Mouse (Mus musculus): ENCODE measurements at regions not wholly inside any gene's neighbourhood (a gene's known extent, or its start where the extent isn't known, plus 50 kb on each side); places are given as distances from the start of the nearest gene placed in this dataset.

DNA sequence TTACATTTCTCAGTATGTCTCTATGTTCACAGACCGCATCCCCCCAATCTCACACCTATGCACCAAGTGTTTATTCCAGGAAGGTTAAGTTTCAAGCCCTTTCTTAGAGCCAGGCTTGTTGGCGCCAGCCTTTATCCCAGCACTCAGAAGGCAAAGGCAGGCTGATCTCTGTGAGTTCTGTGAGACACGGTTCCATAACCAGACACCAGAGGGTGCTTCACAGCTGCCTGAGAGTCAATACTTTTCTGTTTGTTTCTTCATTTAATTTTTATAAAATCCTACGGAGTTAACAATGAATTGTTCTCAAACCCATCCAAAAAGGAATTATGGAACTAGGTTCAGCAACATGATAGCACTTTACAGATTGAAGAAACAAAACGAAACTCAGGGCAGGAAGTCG, 71.8 kb upstream of the Ak4 start:
- DNase-seq: no peak
- intact Hi-C loops (cut with DNase I; ENCODE audit: low total_unique reads): no loop called here

DNA sequence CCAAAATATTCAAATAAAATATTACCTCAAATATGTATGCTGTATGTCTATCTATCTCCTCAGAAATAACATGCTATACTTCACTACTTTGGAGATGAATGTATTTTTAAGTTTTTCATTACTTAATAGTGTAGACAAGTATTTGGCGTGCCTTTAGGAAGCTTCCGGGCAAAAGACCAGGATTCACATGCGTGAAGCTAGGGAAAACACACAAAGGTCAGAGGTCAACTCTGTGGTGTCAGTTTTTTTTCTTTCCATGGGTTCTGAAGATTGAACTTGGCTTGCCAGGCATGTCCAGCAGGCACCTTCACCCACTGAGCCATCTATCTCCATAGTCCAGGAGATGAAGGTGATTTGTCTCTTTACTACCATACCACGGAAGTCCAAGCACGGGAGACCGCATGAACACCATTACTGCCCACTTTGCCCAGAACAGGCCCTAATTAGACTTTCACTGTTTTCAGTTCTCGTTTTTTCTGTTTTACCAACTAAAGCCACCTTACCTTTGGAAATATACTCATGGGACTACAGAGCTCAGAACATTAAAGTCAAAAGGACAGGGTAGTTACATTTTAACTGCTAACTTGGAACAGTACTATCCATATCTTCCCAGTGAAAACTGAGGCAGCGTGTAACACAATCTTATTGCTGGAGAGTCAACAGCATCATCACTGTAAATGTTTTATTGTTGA, 76.9 kb upstream of the Ak4 start:
- no peak for DNase-seq
- intact Hi-C loops (cut with DNase I; ENCODE audit: low total_unique reads): no loop called here

DNA sequence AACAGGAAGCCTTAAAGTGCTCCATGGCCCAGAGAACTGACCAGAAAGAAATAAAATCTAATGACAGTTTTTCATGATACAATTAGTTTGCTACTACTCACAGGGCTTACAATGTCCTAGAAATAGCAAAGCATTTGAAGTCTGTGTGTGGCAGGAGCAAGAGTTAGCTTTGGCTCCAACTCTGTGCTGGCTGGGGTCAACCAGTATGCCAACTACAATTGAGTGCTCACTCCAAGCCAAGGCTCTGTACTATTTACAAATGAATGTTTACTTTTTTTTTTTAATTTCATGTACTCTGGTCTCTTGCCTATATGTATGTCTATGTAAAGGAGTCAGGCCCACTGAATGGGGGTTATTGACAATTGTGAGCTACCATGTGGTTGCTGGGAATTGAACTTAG, 75.7 kb upstream of the Jak1 start:
- no peak for DNase-seq
- intact Hi-C loops (cut with DNase I; ENCODE audit: low total_unique reads): no loop called here

DNA sequence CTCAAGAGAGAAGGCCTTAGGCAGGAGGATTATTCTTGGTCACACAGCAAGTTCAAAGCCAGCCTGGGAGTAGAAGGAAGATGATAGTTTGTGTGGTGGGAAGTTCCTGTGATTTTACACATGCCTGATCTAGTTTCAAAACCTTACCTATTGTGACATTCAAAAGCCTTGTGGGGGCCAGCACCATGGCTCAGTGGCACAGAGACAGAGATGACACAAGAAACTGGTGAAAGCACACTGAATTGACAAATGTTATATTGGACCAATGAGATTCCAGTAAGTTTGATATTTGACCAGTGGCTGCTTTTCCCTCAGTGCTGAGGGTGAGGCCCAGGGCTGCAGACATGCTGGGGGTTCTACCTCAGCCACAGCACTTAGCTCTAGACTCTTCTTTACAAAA, 73.1 kb upstream of the Jak1 start:
- intact Hi-C loops (cut with DNase I; ENCODE audit: low total_unique reads): no loop called here
- no peak for DNase-seq

DNA sequence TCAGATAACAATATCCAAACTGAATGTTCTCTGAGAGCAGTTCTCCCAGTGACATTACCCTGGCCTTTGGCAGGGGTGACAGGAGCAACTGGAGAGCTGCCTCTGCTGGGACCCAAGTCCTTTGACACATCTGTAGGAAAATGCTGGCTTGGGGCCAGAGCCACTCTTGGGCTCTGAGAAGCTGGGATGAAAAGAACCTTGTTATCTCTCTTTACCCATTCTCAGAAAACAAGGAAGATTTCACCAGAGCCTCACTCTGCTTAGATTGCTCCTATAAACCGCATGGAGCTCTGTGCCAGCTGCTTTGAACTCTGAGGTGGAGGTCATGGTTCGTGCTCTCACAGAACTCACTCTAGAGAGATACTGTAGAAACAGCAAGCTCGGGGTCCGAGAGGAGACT, 71.7 kb upstream of the Jak1 start:
- no peak for DNase-seq
- intact Hi-C loops (cut with DNase I; ENCODE audit: low total_unique reads): no loop called here

DNA sequence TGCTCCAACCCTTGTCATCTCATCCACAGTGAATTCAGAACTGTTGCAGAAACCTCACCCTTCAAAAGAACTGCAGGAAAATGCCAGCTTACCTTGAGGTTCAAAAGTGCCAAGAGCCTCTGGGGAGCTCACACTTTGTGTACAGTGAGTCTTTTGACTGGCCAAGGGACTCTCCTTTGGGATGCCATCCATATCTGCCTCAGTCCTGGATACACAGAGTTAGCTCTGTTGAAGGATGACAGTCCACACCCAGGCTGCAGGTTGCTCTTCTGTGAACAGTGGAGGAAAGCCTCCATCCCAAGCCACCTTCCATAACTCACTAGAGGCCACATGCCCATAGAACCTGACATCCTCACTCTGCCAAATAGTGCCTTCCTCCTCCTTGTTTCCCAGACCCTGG, 71.3 kb upstream of the Jak1 start:
- DNase-seq: no peak
- intact Hi-C loops (cut with DNase I; ENCODE audit: low total_unique reads): no loop called here

DNA sequence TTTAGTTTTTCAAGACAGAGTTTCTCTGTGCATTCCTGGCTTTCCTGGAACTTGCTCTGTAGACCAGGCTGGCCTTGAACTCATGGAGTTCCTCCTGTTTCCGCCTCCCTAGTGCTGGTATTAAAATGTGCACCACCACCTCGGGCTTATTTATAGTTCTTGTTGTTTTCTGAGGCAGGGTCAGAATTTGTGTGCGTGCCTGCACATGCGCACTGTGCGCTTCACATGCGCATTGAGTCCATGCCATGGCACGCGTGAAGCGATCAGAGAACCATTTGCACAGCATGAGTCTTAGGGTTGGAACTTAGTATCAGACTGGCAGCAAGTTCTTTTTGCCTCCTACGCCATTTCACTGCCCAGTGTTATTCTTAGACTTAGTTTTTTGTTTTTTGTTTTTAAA, 68.8 kb upstream of the Jak1 start:
- intact Hi-C loops (cut with DNase I; ENCODE audit: low total_unique reads): no loop called here

DNA sequence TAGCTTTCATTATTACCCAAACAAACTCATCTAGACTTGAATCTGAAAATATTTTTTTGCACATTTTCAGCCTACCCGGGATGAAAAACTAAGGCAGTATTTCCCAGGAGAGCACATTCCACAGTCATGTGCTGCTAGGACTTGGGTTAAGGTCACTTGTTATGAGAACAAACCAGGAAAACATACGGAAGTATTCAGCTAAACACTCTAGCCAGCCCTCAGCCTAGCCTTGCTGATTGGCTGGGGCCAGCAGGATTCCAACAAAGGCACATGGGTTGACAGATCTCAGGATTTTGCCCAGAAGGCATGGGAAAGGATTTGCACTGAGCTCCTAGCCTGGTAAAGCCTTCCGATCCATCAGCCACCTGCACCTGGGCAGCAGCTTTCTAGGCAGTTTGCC, 68.0 kb upstream of the Jak1 start:
- intact Hi-C loops (cut with DNase I; ENCODE audit: low total_unique reads): no loop called here
- DNase-seq: no peak

More for the DNA sequence above, 68.8 kb upstream of the Jak1 start:
- DNase-seq: no peak

DNA sequence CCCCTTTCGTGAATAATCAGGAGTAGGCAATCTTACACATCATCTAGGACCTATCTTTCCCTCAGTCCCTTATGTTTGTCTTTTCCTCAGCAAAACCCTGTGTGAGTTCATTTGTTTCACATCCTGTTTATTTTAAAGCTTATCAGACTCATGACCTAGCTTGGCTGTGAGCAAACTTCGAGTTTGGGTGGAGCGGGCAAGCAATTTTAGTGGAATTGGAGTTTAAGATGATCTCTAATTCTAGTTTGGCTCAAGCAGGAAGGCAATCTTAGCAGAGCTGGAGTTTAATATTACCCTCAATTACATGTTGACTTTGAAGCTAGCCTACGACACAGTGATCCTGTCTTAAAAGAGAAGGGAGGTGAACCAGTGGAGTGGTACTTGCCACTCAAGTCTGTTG, 66.1 kb upstream of the Jak1 start:
- no peak for DNase-seq
- intact Hi-C loops (cut with DNase I; ENCODE audit: low total_unique reads): no loop called here

DNA sequence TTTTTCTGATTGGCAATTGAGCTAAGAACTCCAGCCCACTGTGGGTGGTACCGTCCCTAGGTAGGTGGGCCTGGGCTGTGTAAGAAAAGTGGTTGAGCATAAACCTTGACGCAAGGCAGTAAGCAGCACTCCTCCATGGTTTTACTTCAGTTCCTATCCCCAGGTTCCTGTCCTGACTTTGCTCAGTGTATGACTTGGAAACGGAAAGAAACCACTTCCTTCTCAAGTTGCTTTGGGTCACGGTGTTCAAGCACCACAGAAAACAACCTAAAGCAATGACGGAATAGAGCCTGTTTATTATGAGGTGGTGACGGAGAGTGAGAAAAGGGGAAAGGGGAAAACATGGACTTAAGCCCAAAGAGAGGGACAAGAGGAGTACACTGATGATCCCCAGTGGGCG, 64.0 kb upstream of the Jak1 start:
- intact Hi-C loops (cut with DNase I; ENCODE audit: low total_unique reads): no loop called here

DNA sequence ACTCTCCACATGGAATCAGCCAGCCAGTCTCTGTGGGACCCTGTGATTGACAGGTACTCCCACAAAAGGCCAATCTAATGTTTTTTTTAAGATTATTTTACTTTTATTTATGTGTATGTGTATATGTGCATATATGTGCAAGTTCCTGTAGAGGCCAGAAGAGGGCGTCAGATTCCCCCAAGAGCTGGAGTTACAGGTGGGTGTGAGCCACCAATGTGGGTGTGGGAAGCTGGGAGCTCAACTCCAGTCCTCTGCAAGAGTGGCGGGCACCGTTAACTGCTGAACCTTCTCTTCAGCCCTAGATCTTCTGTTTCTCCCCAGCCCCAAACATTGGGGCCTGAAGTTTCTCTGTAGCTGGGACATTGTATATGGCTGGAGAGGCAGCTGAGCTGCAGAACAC, 61.0 kb upstream of the Jak1 start:
- no peak for DNase-seq
- intact Hi-C loops (cut with DNase I; ENCODE audit: low total_unique reads): no loop called here

More for the DNA sequence above, 64.0 kb upstream of the Jak1 start:
- DNase-seq: no peak

DNA sequence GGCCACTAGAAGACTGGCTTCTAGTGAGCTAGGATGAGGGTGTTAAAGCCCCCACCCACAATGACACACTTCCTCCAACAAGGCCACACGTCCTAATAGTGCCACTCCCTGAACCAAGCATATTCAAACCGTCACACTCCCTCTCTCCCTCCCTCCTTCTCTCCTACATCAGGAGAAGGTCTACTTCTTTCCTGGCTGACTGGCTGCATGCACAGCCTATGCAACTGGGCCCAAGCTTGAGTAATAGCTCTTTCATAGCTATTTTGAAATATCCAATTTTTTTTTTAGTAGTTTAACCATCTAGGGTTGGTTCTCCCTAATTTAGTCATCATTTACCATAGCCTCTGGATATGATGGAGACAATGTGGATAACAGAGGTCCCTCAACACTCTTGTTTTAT, 56.6 kb upstream of the Jak1 start:
- DNase-seq: no peak
- intact Hi-C loops (cut with DNase I; ENCODE audit: low total_unique reads): no loop called here

DNA sequence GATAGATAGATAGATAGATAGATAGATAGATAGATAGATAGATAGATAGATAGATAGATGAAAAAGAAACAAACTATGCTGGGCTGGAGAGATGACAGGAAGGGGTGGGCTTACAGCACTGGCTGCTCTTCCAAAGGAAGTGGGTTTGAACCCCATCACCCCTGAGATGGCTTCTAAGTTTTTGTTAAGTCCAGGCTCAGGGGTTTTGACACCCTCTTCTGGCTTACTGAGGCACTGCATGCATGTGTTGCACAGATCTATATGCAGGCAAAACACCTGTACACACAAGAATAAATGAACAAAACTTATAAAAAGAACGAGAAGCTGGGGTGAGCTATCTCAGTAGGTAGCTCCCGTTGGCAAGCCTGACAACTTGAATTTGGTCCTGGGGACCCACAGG, 55.5 kb upstream of the Jak1 start:
- no peak for DNase-seq
- intact Hi-C loops (cut with DNase I; ENCODE audit: low total_unique reads): no loop called here

DNA sequence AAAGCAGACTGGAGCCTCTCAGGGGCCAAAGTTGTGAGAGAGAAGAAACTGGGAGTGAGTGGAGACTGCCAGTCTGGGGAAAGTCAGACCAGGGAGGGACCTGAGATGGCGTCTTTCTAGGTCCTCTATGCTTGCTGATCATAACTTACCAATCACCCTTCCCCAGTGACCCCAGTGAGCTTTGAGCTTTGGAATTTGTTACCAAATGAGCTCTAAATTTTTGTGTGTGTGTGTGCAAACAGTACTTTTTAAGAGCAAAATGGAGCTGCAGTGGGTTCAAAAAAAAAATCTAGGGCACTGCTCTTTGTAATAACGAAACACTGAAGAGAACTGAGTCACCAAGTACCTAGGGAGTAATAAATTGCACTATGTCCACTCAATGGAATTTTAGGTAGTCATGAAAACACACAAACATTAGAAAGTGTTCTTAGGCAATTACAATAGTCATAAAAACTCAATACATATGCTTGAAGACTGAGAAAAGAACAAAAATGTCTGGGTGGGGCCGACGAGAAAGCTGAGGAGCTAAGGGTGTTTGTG, 54.7 kb upstream of the Jak1 start:
- intact Hi-C loops (cut with DNase I; ENCODE audit: low total_unique reads): loop anchor here (5.0 to 10.0 kb wide), 2 partner anchors 117 to 145 kb away; no protein-coding TSS in a partner anchor
- no peak for DNase-seq

DNA sequence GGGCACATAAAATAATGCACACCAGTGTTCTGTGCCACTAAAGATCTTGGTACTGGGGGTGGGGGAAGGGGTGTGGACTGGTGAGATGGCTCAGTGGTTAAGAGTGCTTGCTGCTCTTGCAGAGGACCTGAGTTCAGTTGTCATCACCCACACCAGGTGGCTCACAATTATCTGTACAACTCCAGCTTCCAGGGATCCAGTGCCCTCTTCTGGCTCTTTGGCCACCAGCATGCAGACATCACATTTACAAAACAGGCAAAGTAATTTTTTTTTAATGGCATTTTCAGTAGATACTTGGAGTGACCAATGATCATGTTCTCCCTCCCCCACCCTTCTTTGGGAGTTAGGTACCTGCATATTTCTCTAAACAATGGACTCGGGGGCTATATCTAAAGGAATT, 53.8 kb upstream of the Jak1 start:
- intact Hi-C loops (cut with DNase I; ENCODE audit: low total_unique reads): loop anchor here (5.0 to 10.0 kb wide), 2 partner anchors 117 to 144 kb away; no protein-coding TSS in a partner anchor
- DNase-seq: no peak

DNA sequence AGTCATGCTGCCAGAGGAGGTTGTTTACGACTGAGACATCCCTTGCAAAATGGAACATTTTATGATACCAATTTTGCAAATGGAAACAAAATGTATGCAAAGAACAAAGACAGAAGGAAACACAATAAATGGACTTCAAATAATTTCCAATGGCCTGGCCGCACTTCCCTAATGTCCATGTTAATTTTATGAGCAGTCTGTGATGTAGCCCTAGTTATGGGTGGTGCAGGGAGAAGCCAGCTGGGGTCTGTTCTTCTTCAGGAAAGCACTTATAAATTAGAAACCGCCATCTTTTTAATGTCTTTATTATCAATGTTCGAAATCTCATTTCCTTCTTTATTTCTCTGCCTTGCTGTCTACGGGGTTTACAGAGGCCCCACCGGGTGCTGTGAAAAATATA, 51.0 kb upstream of the Jak1 start:
- intact Hi-C loops (cut with DNase I; ENCODE audit: low total_unique reads): loop anchor here (5.0 to 10.0 kb wide), 2 partner anchors 114 to 141 kb away; no protein-coding TSS in a partner anchor
- no peak for DNase-seq

Small RNAs in the stretch of these regions (microRNA-seq; reads per million reads assigned to microRNA genes)
- gene Mir101a: 49.7 to 114 reads per million in 2 experiments
